Mouse (Mus musculus) cerebellum, postnatal 10 days (tissue): Measurements from ENCODE around the gene Guk1.

Experiments
- DNase-seq, 2 experiments: peaks; one replicate each; pipeline ENCODE4 v3.0.0; 2021; ENCODE audit warnings: mixed read lengths in 2 of 2

The Guk1 gene

GRCm38 (mm10) chr11:59210020-59210419, 18.0 kb upstream of the Guk1 start:
- no peak for DNase-seq

GRCm38 (mm10) chr11:59209580-59209979, 17.6 kb upstream of the Guk1 start:
- peak in 1 of 2 experiments; percentile 55 for DNase-seq

DNA sequence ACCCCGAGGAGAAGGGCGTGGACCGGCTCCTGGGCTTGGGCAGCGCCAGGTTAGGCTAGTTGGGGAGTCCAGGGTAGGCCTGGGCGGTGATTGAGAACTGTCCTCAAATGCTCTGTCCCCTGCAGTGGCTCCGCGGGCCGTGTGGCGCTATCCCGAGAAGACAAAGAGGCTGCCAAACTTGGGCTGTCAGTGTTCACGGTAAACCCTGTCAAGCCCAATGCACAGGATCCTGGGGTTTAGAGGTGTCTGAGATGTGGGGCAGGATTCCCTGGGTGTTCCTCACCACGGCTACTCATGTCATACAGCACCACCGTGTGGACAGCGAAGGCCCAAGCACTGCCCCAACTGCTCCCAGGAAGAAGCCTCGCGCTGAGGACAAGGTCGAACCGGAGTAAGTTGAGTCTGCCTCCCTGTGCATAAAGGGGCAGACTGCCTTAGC, 17.0 kb upstream of the Guk1 start:
- peak; percentile 76 to 77 for DNase-seq

DNA sequence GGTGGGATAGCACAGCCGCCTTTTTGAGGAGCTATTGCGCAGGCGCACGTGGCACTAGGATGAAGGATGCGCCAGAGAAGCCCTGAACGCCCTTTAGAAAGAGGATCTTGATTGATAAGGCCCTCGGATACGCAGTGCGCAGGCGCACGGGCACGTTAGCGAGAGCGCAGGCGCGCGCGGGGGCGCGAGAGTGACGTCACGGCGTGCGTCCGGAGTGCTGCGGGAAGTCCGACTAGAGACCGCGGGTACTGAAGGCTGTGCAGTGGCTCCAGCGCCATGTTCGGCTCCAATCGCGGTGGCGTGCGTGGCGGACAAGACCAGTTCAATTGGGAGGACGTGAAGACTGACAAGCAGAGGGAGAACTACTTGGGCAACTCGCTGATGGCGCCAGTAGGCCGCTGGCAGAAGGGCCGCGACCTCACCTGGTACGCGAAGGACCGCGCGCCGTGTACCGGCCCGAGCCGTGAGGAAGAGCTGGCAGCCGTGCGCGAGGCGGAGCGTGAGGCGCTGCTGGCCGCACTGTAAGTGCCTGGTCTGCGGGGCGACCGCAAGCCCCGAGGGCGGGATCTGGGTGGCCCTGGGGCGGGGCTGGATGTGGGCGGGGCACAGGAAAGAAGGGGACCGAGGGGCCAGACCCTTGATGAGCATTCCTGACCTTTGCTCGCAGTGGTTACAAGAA, 16.3 kb upstream of the Guk1 start, which contains the start of gene 2310033P09Rik:
2310033P09Rik (plus strand) TSS at position 169 of the 679 bp plus-strand sequence.
- peak; percentile 97 for DNase-seq

DNA sequence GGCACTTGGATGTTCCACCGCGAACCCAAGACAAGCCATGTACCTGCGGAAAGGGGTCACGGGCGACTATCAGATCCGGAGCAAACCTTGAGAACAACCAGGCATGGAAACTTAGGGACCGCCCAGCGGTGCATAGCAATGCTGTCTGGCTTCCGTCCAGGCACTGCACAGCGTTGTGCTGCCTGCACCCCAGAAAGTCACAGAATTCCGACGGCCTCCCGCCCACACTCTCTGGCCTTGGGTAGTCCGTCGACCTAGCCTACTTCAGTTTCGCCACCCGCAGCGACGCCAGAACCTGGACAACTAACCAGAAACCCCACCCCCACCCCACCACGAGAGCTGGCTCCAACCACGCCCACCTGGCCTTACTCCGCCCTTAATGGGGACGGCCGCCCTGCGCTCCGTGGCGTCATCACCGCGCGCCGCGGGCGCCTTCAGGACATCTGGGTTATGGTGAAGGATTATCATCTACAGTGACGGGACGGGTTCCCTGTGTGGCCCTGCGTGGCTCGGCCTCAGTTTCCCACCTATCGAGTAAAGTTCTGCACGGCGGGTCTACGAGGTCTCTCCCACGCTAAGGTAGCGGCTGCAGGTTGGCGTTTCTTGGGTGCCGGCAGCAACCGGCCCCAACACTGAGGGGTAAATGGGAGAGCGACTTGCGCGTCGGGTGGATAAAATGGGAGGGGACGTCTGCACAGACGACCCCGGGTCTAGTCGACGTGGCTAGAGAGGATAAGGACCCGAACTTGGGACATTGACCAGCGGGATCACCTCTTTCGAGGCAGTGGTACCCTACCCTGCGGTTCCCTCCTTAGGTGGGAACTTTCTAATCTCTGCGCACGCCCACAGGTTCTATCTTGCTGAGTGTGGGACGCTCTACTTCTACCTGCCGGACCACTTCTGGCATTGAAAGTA, 10.3 kb upstream of the Guk1 start, which contains the start of gene Mrpl55:
Mrpl55 (plus strand) TSS at position 406 of the 915 bp plus-strand sequence.
- peak; percentile 98 for DNase-seq

DNA sequence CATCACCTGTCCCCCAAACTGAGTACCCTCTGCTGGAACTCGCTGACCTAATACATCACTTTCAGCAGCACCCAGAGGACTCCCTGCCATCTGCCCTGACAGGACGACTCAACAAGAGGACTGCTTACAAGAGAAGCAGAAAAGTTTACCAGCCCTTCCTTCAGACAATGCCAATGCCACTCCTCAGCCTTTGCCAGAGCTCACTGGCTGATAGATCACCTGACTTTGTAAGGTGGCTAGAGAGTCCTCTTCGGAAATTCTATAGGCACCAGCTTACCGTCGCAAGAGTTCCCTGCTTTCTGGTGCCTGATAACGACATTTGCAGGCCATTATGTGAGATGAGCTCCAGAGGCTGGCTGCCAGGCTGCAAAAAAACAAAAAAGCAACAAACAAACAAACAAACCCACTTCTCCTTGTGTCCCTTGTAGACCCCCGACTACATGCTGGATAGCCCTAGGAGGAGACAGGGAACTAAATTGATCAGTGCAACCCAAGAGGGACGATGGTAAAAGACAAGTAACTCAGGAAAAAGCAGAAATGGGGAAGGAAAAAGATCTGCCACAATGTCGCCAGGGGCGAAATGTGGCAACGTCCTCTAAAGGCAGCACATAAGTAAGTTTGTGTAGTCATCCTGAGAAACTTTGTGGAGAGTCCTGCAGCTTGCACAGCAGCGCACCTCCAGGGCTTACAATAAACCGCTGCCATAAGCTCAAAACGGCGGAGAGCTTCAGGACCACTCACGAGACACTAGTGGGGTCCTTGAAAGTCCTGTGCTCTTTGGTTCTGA, 9.4 kb upstream of the Guk1 start:
- DNase-seq = no peak

DNA sequence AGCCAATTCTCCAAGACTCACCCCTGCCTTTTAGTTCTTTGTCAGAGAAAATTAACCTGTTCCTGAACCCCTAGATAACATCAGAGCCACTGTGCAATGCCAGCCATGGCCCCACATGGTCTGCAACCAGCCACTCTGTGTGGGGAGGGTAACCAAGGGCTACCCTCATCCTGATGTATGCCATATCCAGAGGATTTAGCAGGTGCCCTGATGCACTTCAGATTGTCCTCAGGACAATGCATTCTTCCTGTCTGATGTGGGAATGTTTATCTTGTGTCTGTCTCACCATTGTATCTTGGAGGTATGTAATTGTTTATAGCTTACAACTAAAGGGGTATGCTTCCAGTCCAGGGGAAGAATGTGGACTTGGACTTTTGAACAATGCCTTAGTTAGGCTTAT, 4.2 kb upstream of the Guk1 start:
- no peak for DNase-seq

- DNase-seq = peak; percentile 87 to 91
Observed at GRCm38 (mm10) chr11:59191231-59192058, 567 bp downstream of the Guk1 start.

- DNase-seq = no peak
Observed at GRCm38 (mm10) chr11:59187706-59188105, 4.3 kb downstream of the Guk1 start.

- DNase-seq = no peak
Observed at GRCm38 (mm10) chr11:59185490-59185889, 6.5 kb downstream of the Guk1 start.

GRCm38 (mm10) chr11:59183821-59184220, 8.2 kb downstream of the Guk1 start:
- DNase-seq = peak; percentile 73 to 80

DNA sequence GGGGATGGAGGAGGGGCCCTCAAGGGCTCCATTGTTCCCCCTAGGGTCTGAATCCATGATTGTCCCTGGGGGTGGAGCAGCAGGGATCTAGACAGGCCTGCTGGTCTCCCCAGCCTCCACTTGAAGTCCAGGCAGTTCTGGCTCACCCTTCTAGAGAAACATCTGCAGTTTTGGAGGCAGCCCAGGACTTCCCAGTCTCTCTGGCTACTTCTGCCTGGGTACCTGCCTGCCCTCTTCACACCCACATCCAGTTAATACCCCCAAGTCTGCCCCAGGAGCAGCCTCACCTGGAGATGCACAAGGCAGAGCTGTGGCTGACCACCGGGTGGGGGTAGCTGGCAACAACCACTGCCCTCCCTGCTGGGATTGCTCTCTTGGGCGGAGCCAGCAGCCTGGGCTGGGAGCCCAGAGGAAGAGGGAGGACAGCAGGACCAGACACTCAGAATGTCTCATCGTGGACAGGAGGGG, 9.1 kb downstream of the Guk1 start, which contains the start of gene Gjc2:
Gjc2 (minus strand) TSS at position 350 of the 468 bp plus-strand sequence.
- DNase-seq = peak; percentile 55 to 72

DNA sequence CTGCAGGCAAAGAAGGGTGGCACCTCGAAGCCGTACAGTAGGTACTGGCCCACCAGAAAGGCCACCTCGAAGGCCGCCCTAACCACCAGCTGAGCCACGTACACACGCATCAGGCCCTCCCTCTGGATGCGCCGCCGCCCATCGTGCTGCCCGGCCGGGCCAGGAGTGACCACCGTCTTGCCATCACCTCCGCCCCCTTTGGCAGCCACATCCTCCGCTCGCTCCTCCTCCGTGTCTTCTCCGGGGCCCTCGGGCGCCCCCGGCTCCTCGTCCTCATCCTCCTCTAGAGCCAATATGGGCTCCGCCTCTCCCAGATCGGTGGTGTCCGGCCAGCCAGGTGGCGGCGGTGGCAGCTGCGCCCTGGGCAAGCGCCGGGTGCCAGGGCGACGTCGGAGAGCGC, 15.1 kb downstream of the Guk1 start:
- peak; percentile 32 to 37 for DNase-seq

DNA sequence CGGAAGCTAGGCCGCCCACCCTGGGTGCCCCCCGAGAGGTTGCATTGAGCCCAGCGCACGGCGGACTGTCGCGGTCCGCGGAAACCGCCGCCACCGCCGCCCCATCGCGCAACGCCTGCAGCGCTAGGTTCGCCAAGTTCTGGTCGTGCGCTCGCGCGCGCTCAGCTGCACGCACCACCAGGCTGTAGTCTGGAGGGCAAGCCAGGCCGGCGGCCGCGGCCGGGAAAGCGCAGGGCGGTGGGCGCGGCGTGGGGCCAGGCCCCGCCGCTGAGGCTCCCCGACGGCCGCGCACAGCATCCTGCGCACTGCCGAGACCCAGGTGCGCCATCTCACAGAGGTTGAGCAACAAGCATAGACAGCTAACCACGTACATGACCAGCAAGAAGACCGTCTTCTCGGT, 15.5 kb downstream of the Guk1 start:
- DNase-seq = peak in 1 of 2 experiments; percentile 12

GRCm38 (mm10) chr11:59174189-59174838, 17.7 kb downstream of the Guk1 start:
- no peak for DNase-seq

DNA sequence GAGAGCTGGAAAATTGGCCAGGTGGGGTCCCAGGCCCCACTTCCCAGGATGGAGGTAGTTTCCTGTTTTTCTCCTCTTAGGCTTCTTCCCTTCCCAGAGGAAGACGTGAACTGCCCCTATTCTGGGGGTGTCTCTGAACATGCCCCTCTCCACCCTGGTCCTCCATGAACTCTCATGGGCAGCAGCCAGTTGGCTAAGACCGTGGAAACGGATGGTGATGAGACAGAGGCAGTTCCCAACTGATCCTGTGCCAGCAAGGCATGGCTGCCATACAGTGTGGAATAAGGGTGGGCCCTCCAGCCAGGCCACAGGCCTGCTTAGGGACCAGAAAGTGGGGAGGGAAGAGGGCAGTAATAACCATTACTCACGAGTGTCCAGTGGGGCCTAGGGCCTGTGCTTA, 21.5 kb downstream of the Guk1 start:
- no peak for DNase-seq

GRCm38 (mm10) chr11:59169807-59170206, 22.2 kb downstream of the Guk1 start:
- no peak for DNase-seq

DNA sequence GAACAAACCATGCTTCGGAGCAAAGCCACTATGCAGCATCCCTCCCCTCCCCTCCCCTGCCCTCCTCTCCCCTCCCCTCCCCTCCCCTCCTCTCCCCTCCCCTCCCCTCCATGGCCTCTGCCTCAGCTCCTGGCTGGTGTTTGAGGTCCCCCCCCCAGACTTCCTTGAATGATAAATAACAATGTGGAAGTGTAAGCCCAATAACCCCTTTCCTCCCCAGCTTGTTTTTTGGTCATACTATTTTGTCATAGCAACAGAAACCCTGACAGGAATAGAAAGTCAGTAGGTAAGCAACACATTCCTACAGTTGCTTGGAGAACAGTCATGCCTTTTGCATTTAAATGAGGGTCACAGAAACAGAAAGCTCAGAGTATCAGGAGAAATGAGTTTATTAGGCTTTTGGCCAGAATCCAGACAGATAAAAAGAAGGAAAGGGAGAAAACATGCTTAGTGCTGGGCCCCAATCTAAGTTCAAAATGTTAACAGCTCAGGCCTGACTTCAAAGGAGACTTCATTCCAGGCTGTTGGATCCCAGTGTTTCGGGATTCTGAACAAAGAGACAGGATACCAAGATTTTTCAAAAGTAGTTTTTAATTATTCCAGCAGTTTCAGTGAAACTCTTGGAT, 26.3 kb downstream of the Guk1 start:
- no peak for DNase-seq

- DNase-seq = peak in 1 of 2 experiments; percentile 26
Observed at GRCm38 (mm10) chr11:59164384-59164783, 27.6 kb downstream of the Guk1 start.
